Mouse (Mus musculus) regulatory T cell (primary cell): Measurements from ENCODE around the gene Gm37240.

Source experiments
- in situ Hi-C: fragments of 300-600 bp; cut with MboI, MseI; formaldehyde crosslinking; loops from one replicate; pipeline ENCODE4 v1.15.1; 2025; ENCODE audit warnings: high pct_unique_total_duplicates

Gene Gm37240

GRCm38 (mm10) chr3:84686799-84687487, 1200.4 kb downstream of the Gm37240 start:
- in situ Hi-C loops = loop anchor here (5.0 to 10.0 kb wide), 2 partner anchors 138 to 215 kb away; no protein-coding TSS in a partner anchor

- in situ Hi-C loops = loop anchor here (5.0 to 10.0 kb wide), 2 partner anchors 139 to 216 kb away; no protein-coding TSS in a partner anchor
These were observed 1201.0 kb downstream of the Gm37240 start for GRCm38 (mm10) chr3:84686294-84686672.

GRCm38 (mm10) chr3:84685662-84686293, 1201.5 kb downstream of the Gm37240 start:
- in situ Hi-C loops = loop anchor here (5.0 to 10.0 kb wide), 2 partner anchors 139 to 217 kb away; no protein-coding TSS in a partner anchor

- in situ Hi-C loops = loop anchor here (10.0 kb wide), 1 partner anchor 141 kb away; no protein-coding TSS in a partner anchor
These were observed 1203.5 kb downstream of the Gm37240 start for GRCm38 (mm10) chr3:84683788-84684187.

- in situ Hi-C loops = loop anchor here (10.0 kb wide), 1 partner anchor 143 kb away; no protein-coding TSS in a partner anchor
These were observed 1205.6 kb downstream of the Gm37240 start for GRCm38 (mm10) chr3:84681699-84682098.

GRCm38 (mm10) chr3:84680062-84680461, 1207.3 kb downstream of the Gm37240 start:
- in situ Hi-C loops = loop anchor here (10.0 kb wide), 1 partner anchor 145 kb away; no protein-coding TSS in a partner anchor

- in situ Hi-C loops = no loop called here
These were observed 1207.8 kb downstream of the Gm37240 start for GRCm38 (mm10) chr3:84679542-84679941.

- in situ Hi-C loops = no loop called here
These were observed 1208.4 kb downstream of the Gm37240 start for GRCm38 (mm10) chr3:84678891-84679290.

GRCm38 (mm10) chr3:84675710-84676109, 1211.6 kb downstream of the Gm37240 start:
- in situ Hi-C loops = no loop called here

- in situ Hi-C loops = no loop called here
These were observed 1213.8 kb downstream of the Gm37240 start for GRCm38 (mm10) chr3:84673552-84673951.

- in situ Hi-C loops = no loop called here
These were observed 1215.2 kb downstream of the Gm37240 start for GRCm38 (mm10) chr3:84672136-84672535.

- in situ Hi-C loops = no loop called here
These were observed 1218.4 kb downstream of the Gm37240 start for GRCm38 (mm10) chr3:84668957-84669356.

GRCm38 (mm10) chr3:84665255-84666073, 1221.9 kb downstream of the Gm37240 start:
- in situ Hi-C loops = no loop called here

GRCm38 (mm10) chr3:84664686-84665085, 1222.6 kb downstream of the Gm37240 start:
- in situ Hi-C loops = no loop called here

- in situ Hi-C loops = no loop called here
These were observed 1223.5 kb downstream of the Gm37240 start for GRCm38 (mm10) chr3:84663858-84664257.

- in situ Hi-C loops = no loop called here
These were observed 1224.2 kb downstream of the Gm37240 start for GRCm38 (mm10) chr3:84663079-84663478.

- in situ Hi-C loops = no loop called here
These were observed 1226.9 kb downstream of the Gm37240 start for GRCm38 (mm10) chr3:84660380-84660779.

- in situ Hi-C loops = loop anchor here (5.0 kb wide), 1 partner anchor 87 kb away; no protein-coding TSS in a partner anchor
These were observed 1228.4 kb downstream of the Gm37240 start for GRCm38 (mm10) chr3:84658872-84659271.

- in situ Hi-C loops = loop anchor here (5.0 kb wide), 1 partner anchor 86 kb away; no protein-coding TSS in a partner anchor
These were observed 1229.3 kb downstream of the Gm37240 start for GRCm38 (mm10) chr3:84658017-84658416.

- in situ Hi-C loops = loop anchor here (5.0 kb wide), 1 partner anchor 85 kb away; no protein-coding TSS in a partner anchor
These were observed 1230.1 kb downstream of the Gm37240 start for GRCm38 (mm10) chr3:84657240-84657639.

- in situ Hi-C loops = loop anchor here (5.0 kb wide), 1 partner anchor 83 kb away; no protein-coding TSS in a partner anchor
These were observed 1231.5 kb downstream of the Gm37240 start for GRCm38 (mm10) chr3:84655785-84656150.
